Mouse (Mus musculus): Measurements from ENCODE around the gene Cd2bp2. TPM values are rescaled to one million over a fixed set of nuclear protein-coding genes. Genes with fewer than 3 reads are reported as not detected.

The Cd2bp2 gene
- polyA plus RNA-seq, 1 experiment = 43.5 TPM

DNA sequence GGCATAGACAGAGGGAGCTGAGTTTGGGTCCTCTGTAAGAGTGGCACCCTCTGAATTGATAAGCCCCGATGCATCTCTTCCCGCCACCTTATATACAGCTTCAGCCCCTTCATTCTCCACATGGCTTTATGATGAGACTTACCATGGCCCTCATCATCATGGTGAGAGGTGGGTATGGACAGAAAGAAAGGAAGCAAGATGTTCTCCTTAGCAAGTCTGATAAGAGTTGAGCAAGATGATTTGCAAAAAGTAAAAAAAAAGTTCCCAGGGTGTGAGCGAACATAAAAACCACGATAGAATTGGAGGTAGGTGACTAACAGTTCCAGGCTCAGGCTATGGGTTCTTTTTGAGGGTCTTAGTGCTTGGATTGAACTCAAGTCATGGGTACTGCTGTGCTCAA lies 22.8 kb upstream of the Cd2bp2 start:
- peaks cover 5% of the 10 kb centered on the region; the same call in 1 of the 2 replicates for H3K9me3 ChIP-seq
- H3K36me3 ChIP-seq (replicated peaks; ENCODE audit: low read length) = peaks cover 33% of the 10 kb centered on the region
- H3K27me3 ChIP-seq (replicated peaks) = no peaks in the 10 kb centered on the region
- no peak; the same call in 2 of the 3 replicates for TF ChIP-seq GATA1 (IDR thresholded peaks at IDR 0.05; ENCODE audit: borderline replicate concordance, low read length)
- no peak for TF ChIP-seq FLI1 (IDR thresholded peaks at IDR 0.05; ENCODE audit: low read length)
- H3K4me1 ChIP-seq = peaks cover 94% of the 10 kb centered on the region
- H3K4me3 ChIP-seq (replicated peaks) = peak overlapping the region; percentile 86

DNA sequence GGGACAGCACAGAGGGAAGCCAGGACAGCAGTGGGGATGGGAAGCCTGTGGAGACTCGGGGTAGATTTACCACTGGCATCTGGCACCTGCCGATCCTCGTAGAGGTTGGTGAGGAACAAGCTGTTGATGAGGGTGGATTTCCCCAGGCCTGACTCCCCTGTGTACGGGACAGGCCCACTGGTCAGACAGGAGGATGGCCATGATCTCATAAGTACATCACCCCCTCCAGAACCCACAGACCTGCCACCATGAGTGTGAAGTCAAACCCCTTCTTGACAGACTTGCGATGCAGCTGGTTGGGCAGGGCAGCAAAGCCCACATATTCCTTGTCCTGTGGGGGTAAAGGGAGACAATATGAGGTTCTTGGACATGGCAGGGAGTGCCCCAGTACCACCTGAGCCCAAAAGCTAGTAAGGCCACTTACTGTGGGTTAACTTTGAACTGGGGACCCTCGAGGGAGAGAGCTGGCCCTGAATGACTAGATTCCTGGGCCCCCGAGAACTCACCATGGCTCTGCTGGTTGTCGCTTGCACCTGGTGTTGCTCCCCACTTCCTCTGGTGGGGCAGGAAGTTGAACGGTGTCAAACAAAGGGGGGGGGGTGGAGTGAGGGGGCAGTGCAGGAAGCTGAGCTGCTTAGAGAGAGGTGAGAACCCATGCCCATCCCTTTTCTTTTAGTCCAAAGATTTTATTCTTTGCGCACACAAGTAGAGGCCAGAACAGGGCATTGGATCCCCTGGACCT lies 22.2 kb upstream of the Cd2bp2 start:
- TF ChIP-seq GATA1 (IDR thresholded peaks at IDR 0.05; ENCODE audit: borderline replicate concordance, low read length) (no peak), FLI1 (IDR thresholded peaks at IDR 0.05; ENCODE audit: low read length) (no peak)

GRCm38 (mm10) chr7:127217475-127217874 lies 21.6 kb upstream of the Cd2bp2 start:
- TF ChIP-seq GATA1 (IDR thresholded peaks at IDR 0.05; ENCODE audit: borderline replicate concordance, low read length) (no peak), FLI1 (IDR thresholded peaks at IDR 0.05; ENCODE audit: low read length) (no peak)
- H3K4me1 ChIP-seq = peaks cover 94% of the 10 kb centered on the region
- H3K4me3 ChIP-seq (replicated peaks) = peak overlapping the region; percentile 86

More for the DNA sequence above, 22.2 kb upstream of the Cd2bp2 start:
- Histone ChIP-seq H3K27me3 (replicated peaks) (no peaks in the 10 kb centered on the region), H3K4me1 (peaks cover 94% of the 10 kb centered on the region), H3K9me3 (peaks cover 5% of the 10 kb centered on the region; the same call in 1 of the 2 replicates), H3K4me3 (replicated peaks) (peak overlapping the region; percentile 86), H3K36me3 (replicated peaks; ENCODE audit: low read length) (peaks cover 38% of the 10 kb centered on the region)

DNA sequence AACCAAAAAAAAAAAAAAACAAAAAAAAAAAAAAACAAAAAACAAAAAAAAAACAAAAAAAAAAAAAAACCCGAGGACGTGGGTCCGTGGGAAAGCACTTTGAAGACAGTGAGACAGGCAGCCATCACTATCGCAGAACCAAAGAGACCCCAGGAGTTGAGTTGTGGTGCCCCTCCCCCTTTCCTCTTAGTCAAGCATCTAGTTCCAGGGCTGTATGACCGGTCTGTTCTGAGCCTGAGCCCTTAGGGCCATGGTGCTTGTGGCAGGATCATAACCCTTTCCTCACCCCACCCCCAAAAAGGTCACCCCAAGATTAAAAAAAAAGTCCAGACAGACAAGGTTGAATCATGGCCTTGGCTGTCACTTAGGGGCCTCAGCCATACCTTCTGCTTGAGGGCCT lies 20.5 kb upstream of the Cd2bp2 start:
- Histone ChIP-seq H3K36me3 (replicated peaks; ENCODE audit: low read length) (peaks cover 39% of the 10 kb centered on the region), H3K27me3 (replicated peaks) (no peaks in the 10 kb centered on the region), H3K4me3 (replicated peaks) (peak overlapping the region; percentile 38), H3K9me3 (no peaks in the 10 kb centered on the region), H3K4me1 (peaks cover 98% of the 10 kb centered on the region)
- TF ChIP-seq GATA1 (IDR thresholded peaks at IDR 0.05; ENCODE audit: borderline replicate concordance, low read length) (no peak), FLI1 (IDR thresholded peaks at IDR 0.05; ENCODE audit: low read length) (no peak)

More at GRCm38 (mm10) chr7:127217475-127217874, 21.6 kb upstream of the Cd2bp2 start:
- H3K27me3 ChIP-seq (replicated peaks) = no peaks in the 10 kb centered on the region
- H3K9me3 ChIP-seq = peaks cover 5% of the 10 kb centered on the region; the same call in 1 of the 2 replicates
- peaks cover 44% of the 10 kb centered on the region for H3K36me3 ChIP-seq (replicated peaks; ENCODE audit: low read length)

DNA sequence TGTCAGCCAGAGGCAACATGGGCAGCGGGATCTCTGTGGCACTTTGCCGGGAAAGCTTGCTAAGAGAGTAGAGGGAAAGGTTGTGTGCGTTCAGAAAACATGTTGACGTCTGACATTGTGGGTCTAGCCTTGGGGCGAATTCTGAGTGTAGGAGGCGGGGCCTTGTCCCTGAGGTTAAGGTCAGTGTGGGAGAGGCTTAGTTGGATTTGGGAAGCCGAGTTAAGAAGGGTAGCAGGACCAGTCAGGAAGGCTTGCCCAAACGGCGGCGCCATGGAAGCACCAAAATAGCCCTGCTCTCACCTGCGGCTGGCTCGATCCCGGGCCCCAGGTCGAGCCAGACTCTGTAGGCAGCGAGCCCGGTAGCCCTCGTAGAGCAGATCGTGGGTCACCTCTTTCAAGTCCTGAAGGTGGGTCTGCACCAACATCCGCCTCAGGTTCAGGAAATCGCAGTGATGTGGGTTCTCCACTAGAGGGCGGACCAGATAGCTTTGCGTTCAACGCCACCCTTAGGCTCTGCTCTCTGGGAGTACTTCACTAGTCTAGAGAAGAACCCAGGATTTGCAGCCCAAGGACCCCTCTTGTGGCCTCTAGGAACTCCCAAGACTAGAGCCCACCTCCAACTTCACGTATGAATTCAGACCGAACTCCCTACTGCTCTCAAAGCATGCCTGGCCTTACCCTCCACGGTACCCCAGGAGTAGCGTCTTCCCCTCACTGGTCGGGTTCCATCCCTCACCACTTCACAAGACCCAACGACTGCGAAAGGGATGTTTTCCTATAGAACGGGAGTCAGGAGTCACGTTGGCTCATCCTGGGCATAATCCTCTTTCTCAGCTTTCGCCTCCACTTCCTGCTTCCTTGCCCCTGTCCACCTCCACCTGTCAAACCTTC lies 19.4 kb upstream of the Cd2bp2 start:
- H3K27me3 ChIP-seq (replicated peaks) = no peaks in the 10 kb centered on the region
- H3K4me3 ChIP-seq (replicated peaks) = peak overlapping the region; percentile 53
- H3K9me3 ChIP-seq = no peaks in the 10 kb centered on the region
- peaks cover 39% of the 10 kb centered on the region for H3K36me3 ChIP-seq (replicated peaks; ENCODE audit: low read length)
- no peak for TF ChIP-seq GATA1 (IDR thresholded peaks at IDR 0.05; ENCODE audit: borderline replicate concordance, low read length)
- no peak for TF ChIP-seq FLI1 (IDR thresholded peaks at IDR 0.05; ENCODE audit: low read length)
- H3K4me1 ChIP-seq = peaks cover 98% of the 10 kb centered on the region

GRCm38 (mm10) chr7:127214521-127214920 lies 18.7 kb upstream of the Cd2bp2 start:
- H3K4me3 ChIP-seq (replicated peaks) = no peak overlapping the region
- H3K9me3 ChIP-seq = no peaks in the 10 kb centered on the region
- no peak for TF ChIP-seq GATA1 (IDR thresholded peaks at IDR 0.05; ENCODE audit: borderline replicate concordance, low read length)
- H3K36me3 ChIP-seq (replicated peaks; ENCODE audit: low read length) = peaks cover 39% of the 10 kb centered on the region
- peaks cover 100% of the 10 kb centered on the region for H3K4me1 ChIP-seq
- no peaks in the 10 kb centered on the region for H3K27me3 ChIP-seq (replicated peaks)

- Histone ChIP-seq H3K36me3 (replicated peaks; ENCODE audit: low read length) (peaks cover 39% of the 10 kb centered on the region), H3K9me3 (no peaks in the 10 kb centered on the region), H3K4me3 (replicated peaks) (no peak overlapping the region), H3K4me1 (peaks cover 99% of the 10 kb centered on the region), H3K27me3 (replicated peaks) (no peaks in the 10 kb centered on the region)
- no peak for TF ChIP-seq GATA1 (IDR thresholded peaks at IDR 0.05; ENCODE audit: borderline replicate concordance, low read length)
- TF ChIP-seq FLI1 (IDR thresholded peaks at IDR 0.05; ENCODE audit: low read length) = no peak
Observed at GRCm38 (mm10) chr7:127213930-127214329, 18.1 kb upstream of the Cd2bp2 start.

- TF ChIP-seq GATA1 (IDR thresholded peaks at IDR 0.05; ENCODE audit: borderline replicate concordance, low read length) = no peak
- no peak for TF ChIP-seq FLI1 (IDR thresholded peaks at IDR 0.05; ENCODE audit: low read length)
- H3K4me1 ChIP-seq = peaks cover 95% of the 10 kb centered on the region
- no peaks in the 10 kb centered on the region for H3K9me3 ChIP-seq
- H3K36me3 ChIP-seq (replicated peaks; ENCODE audit: low read length) = peaks cover 39% of the 10 kb centered on the region
- H3K4me3 ChIP-seq (replicated peaks) = no peak overlapping the region
- H3K27me3 ChIP-seq (replicated peaks) = no peaks in the 10 kb centered on the region
Observed at GRCm38 (mm10) chr7:127213485-127213884, 17.6 kb upstream of the Cd2bp2 start.

DNA sequence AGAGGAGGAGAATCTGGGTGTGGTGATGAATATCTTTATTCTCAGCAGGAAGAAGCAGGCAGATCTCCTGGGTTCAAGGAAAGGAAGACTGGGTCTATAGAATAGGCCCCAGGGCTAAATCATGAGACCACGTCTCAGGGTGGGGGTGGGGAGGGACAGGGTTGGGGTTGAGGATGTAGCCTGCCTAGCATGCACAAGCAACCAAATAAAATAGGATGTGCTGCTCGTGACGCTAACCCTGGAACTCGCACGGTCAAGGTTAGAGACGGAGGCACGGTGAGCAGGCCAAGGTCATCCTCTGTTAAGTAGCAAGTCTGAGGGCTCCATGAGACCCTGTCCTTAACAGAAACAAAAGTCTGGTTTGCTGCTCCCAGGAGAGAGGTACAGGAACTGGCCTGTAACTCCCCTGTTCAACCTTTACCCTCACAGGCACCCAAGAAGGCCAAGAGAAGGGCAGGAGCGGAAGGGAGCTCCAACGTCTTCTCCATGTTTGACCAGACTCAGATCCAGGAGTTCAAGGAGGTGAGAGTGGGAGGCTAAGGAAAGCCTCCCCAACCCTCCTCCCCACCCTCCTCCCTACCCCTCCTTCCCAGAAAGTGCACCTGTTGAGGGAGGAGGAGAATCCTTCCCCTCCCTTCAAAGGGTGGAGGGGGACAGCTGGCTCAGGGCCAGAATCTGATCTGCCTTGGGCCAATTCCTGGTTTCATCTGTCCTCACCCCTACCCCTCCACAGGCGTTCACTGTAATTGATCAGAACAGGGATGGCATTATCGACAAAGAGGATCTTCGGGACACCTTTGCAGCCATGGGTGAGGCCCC lies 16.8 kb upstream of the Cd2bp2 start:
- H3K36me3 ChIP-seq (replicated peaks; ENCODE audit: low read length) = peaks cover 39% of the 10 kb centered on the region
- peak overlapping the region; percentile 23 for H3K4me3 ChIP-seq (replicated peaks)
- no peaks in the 10 kb centered on the region for H3K9me3 ChIP-seq
- no peaks in the 10 kb centered on the region for H3K27me3 ChIP-seq (replicated peaks)
- TF ChIP-seq FLI1 (IDR thresholded peaks at IDR 0.05; ENCODE audit: low read length) (no peak), GATA1 (IDR thresholded peaks at IDR 0.05; ENCODE audit: borderline replicate concordance, low read length) (no peak)
- H3K4me1 ChIP-seq = peaks cover 86% of the 10 kb centered on the region

Measured in megakaryocyte, embryonic 14.5 days (primary cell).